Mouse (Mus musculus) heart, postnatal 14 days (tissue): ENCODE measurements around the gene Peg12. TPM values are rescaled to one million over a fixed set of nuclear protein-coding genes. Genes with fewer than 3 reads are reported as not detected.

Source experiments
- DNase-seq, 2 experiments: peaks; one replicate each; pipeline ENCODE4 v3.0.0; 2021 to 2022
- intact Hi-C: fragments of 180-260 bp; cut with DNase I; formaldehyde crosslinking; loops from one replicate; pipeline ENCODE4 v1.15.1; 2025
- long read RNA-seq, 2 experiments: library from polyadenylated mRNA; stranded (forward); transcript quantifications; one replicate each; pipeline ENCODE4 v2.0.0; 2021
- total RNA-seq, 2 experiments: library from RNA; stranded (reverse); gene quantifications; 2 replicates each; pipeline ENCODE4 v1.2.3; 2021

Gene Peg12
- 1 to 10 TPM; 1.8 to 2.3 TPM for total RNA-seq
- long read RNA-seq, experiment 1, result 0 reads
- long read RNA-seq, experiment 2, partial matches to known transcripts, result 0 of 1 reads
- long read RNA-seq, experiment 2, other reads (novel, unspliced or antisense), result 0 of 1 reads

GRCm38 (mm10) chr7:62463878-62464755 is at the start of gene Peg12:
Gene Peg12, minus strand, starts transcription at chr7:62464510.
- DNase-seq, result peak; percentile 66 to 71
- intact Hi-C loops, result no loop called here

DNA sequence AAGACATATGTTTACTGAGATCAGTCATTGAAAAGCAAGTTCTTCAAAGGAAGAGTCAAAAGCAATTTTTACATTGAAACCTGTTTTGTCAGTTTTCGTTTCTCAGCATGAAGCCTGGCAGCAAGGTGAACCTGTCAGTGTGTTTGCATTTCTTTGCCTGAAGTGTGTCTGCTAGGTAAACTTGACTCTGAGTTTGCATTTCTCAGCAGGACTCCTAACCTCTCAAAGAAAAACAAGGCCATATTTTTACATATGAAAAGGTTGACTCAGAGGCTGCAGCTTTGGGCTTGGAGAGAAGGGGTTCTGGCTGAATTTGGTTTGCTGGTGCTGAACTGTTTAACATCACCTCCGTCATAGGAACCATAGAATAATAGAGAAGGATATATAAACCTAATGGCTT is 21.8 kb upstream of the Peg12 start:
- DNase-seq, result no peak

GRCm38 (mm10) chr7:62463007-62463877 is 1.1 kb downstream of the Peg12 start:
- peak; percentile 13 to 21 for DNase-seq

More for the DNA sequence above, 21.8 kb upstream of the Peg12 start:
- intact Hi-C loops, result no loop called here

DNA sequence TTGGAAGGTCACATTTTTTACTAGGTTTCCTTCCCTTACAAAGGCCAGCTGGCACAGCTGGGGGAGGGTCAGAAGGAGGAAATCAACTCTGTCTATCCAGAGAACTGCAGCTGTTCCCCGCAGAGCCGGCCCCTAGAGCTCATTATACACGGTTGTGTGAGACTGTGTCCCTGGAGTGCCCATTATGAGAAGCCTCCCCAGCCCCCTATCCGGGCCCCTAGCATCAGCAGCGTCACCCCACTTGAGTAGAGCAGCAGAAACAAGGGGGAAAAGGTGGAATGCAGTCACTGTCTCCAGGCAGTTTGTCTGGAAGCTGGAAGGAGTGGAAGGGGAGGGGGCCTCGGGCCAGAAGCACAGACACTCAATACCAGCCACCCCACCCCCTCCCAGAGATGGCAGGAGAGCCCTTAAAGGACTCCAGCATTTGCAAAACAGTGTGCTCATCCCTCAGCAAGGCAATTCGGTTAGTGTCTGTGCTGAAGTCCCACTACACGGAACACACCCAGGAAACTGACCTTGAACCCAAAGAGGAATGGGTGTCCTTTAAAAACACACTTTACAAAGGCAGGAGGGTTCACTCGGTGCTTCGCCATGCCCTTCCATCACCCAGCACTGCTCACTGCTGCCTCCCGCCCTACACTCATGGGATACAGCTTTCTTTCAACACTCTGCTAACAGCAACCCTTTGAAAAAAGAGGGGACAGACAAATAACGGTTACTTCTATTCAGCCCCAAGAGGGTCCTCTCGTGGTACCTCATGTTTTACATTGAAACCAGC is 1.9 kb downstream of the Peg12 start:
- peak; percentile 1 to 5 for DNase-seq
- intact Hi-C loops, result no loop called here

More at GRCm38 (mm10) chr7:62463007-62463877, 1.1 kb downstream of the Peg12 start:
- intact Hi-C loops, result no loop called here

- DNase-seq, result no peak
- intact Hi-C loops, result no loop called here
These were observed 12.0 kb downstream of the Peg12 start for GRCm38 (mm10) chr7:62452353-62452752.

GRCm38 (mm10) chr7:62445431-62446165 is 18.7 kb downstream of the Peg12 start:
- intact Hi-C loops, result no loop called here
- DNase-seq, result no peak

- DNase-seq, result no peak
- intact Hi-C loops, result no loop called here
These were observed 27.9 kb downstream of the Peg12 start for GRCm38 (mm10) chr7:62436394-62436793.

GRCm38 (mm10) chr7:62433243-62433642 is 31.1 kb downstream of the Peg12 start:
- intact Hi-C loops, result no loop called here
- no peak for DNase-seq

DNA sequence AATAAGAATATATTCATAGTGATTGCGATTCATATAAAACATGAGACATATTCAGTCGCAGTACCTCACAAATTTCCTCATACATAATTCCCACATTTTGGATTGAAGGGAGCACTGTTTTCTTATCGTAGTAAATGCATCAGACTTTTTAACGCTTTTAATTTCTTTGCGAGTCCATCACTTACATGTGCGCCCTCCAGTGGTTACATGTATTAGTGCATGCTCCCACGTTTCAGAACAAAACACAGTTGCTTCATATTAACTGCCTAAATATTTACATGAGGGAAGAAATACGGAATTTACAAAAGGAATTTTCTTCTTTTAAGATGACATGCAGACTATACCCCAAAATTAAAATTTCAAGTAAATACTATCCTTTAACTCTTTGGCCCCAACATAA is 36.0 kb downstream of the Peg12 start:
- DNase-seq, result peak in 1 of 2 experiments; percentile 26
- intact Hi-C loops, result no loop called here

DNA sequence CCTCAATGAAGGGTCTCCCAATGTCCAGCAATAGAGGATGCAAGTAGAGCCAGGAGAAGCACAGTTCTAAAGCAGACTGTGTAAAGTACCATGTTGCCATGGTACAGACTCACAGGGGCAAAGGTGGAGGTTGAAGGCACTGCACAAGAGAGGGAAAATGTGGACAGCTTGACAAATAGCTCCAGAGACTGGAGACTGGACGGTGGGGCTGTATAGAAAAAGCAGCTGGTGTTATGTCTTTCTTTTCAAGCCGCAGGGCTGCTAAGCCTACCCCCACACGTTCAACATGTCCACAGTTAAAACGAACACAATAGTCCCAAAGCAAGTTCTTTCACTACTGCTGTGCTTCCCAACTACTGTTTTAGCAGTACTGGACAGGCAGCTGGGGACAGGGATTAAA is 41.1 kb downstream of the Peg12 start:
- DNase-seq, result no peak
- intact Hi-C loops, result no loop called here

DNA sequence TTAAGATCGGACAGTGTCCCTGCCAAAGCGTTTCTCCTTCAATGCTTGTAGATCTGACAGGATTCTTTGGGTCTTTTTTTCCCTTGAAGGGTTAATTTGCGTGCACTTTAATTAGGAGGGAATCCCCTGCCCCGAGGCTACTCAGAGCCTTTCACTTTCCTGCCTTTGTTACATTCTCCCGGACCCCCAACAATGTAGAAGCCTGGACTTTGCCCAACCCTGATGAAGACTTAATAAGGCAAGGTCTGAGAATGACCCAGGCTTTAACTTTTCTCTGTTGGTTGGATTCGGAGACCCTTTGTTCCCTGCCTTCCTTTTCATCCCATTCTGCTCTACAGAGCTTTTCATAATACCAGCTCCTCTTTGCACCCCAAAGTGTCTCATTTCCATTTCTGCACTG is 43.7 kb downstream of the Peg12 start:
- no peak for DNase-seq
- intact Hi-C loops, result no loop called here

GRCm38 (mm10) chr7:62419493-62420360 is 44.6 kb downstream of the Peg12 start, which contains the start of gene Mkrn3:
Gene Mkrn3, minus strand, starts transcription at chr7:62420139.
- peak; percentile 71 to 83 for DNase-seq
- intact Hi-C loops, result no loop called here

- DNase-seq, result no peak
- intact Hi-C loops, result no loop called here
These were observed 45.2 kb downstream of the Peg12 start for GRCm38 (mm10) chr7:62419105-62419492.

- intact Hi-C loops, result no loop called here
- no peak for DNase-seq
These were observed 46.0 kb downstream of the Peg12 start for GRCm38 (mm10) chr7:62418346-62418745.

DNA sequence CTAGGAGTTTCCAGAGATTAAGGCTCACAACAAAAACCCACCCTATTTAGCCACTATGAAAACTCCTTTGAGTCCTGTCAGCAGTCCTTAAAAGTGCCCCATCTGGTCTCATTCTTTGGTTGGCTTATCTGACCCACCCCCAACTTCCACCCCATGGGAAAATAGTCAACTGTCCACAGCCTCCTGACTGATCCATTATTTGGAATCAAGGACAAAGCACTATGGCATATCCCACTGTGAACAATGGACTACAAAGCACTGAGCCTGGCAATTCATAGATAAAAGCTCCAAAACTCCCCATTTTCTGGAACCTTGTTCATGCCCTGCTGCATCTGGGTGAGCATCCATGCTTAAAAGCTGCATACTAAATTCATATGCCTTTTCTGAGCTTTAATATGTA is 48.1 kb downstream of the Peg12 start:
- intact Hi-C loops, result no loop called here
- DNase-seq, result no peak

DNA sequence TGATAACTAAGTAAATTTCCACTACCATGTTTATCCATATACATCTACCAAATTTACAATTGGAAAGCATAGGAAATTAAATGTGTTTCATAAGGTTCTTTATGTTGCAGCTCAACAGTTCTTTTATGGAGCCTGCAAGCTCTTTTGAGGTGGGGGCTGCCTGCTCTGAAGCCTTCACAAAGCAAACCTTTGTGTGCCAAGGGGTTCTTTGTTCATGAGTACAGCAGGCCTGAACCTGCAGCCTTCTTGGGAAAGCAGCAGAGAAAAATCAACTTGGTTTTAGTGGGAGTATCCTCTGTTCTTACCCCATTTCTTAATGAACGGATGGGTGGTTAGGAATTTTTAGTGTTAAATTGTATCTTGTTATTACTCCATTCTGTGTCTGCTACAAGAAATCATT is 49.1 kb downstream of the Peg12 start:
- intact Hi-C loops, result no loop called here
- no peak for DNase-seq
